Mouse (Mus musculus): ENCODE measurements at regions not wholly inside any gene's neighbourhood (a gene's known extent, or its start where the extent isn't known, plus 50 kb on each side); places are given as distances from the start of the nearest gene placed in this dataset.

DNA sequence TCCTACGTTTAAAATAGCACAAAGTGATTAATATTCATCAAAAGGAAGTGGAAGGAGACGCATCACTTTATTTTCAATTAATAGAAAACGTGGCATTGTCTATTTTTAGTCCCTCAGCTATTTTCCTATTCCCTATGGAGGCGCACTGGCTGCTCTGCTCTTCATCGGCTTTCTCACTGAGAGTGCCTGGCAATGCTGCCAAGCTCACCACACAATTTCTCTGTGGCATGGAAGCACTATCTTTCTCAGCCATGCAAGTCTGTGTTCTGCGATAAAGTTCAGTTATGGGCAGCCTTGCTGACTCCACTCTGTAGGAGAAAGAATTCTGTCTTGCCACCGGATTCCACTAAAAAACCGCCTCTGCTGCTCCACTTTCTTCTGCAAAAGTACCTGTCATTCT is 67.1 kb upstream of the Mgat4c start:
- DNase-seq (ENCODE audit: low spot score in 2 of 2): peak; percentile 0 to 1

All from right cerebral cortex, postnatal 36 days (tissue).